Mouse (Mus musculus): ENCODE results near the gene Trim28.

The Trim28 gene

DNA sequence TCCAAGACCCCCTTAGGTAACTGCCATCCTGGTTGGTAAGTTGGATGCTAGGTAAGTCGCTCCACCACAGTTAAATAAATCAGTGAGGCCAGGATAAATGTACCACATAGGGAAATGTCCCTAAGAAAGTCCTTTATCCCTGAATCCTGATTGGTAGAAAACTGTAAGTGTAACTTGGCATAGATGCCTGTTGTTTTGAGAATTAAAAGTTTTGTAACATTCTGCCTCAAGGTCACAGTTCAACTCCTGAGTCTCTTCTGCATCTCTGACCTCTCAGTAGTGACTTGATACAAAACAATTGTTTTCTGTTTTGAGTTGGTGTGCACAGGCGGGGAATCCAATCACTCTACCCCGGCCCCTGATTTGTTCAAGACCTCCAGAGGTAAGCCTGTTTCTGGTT, at the start of gene Trim28:
Gene Trim28 (plus strand): TSS at position 264 of the 400 bp plus-strand sequence.
- DNase-seq (ENCODE audit: low spot score), result no peak

DNA sequence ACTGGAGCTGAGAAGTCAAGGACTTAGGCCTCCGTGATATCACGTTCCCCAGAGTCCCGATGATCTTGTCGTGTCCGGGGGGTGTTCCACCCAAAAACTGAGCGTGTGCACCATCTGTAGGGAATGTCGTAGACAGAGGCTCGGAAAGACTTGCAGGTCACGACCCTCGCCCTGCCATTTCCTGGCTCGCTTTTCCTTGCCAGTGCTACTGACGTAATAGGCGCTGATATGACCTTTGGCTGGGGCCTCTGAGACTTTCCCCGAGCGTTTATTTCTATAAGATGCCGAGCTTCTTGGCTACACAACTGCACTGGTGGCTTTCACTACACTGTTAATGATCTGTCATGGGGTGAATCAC, 49.1 kb upstream of the Trim28 start:
- no peak for DNase-seq (ENCODE audit: low spot score)

DNA sequence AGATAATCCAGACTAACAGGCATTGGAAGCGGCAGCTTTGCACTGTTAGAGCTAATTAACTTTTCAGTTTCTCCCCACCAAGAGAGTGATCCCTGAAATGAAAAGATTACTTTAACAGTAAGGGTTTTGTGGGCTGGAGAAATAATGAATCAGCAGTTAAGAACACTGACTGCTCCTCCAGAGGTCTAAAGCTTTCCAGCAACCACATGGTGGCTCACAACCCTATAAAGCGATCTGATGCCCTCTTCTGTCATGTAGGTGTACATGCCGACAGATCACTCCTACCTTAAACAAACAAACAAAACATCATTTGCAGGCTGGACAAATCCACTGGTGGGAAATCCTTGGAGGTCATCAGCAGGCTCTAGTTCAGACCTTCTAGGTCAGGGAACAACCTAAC, 44.0 kb upstream of the Trim28 start:
- no peak for DNase-seq (ENCODE audit: low spot score)

DNA sequence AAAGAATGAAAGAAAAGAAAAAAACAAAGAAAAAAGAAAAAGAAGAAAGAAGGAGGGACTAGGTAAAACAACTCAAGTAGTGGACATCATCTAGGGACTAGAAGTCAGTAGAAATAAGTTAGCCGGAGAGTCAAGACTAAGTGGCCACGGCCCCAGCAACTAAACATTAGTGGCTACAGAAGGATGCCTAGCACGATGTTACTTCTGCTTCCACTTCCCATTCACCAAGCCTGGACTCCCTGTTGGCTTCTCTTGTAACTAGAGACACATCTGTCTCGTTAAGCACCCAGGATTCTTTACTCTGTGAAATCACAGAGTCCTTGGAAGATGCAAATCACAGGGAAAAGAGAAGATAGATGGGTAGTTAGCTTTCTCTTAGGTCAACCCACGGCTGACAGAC, 41.4 kb upstream of the Trim28 start:
- no peak for DNase-seq (ENCODE audit: low spot score)

DNA sequence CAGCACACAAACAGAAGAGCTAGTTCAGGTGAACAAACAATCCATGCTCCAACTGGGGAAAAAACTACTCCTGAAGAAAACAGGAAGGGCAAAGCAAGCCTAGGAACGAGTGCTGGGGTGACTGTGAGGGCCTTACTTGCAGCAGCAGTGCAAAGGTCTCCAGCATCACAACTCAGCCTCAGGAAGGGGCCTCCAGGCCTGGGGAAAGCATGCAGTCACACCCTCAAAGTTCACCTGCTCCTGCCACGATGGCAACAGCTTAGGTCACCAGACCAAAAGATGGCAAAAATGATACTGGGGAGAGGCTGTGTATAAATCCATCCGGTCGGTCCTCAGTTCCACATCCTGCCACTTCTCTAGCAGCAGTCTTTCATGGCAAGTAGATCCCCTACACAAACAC, 40.0 kb upstream of the Trim28 start:
- no peak for DNase-seq (ENCODE audit: low spot score)

DNA sequence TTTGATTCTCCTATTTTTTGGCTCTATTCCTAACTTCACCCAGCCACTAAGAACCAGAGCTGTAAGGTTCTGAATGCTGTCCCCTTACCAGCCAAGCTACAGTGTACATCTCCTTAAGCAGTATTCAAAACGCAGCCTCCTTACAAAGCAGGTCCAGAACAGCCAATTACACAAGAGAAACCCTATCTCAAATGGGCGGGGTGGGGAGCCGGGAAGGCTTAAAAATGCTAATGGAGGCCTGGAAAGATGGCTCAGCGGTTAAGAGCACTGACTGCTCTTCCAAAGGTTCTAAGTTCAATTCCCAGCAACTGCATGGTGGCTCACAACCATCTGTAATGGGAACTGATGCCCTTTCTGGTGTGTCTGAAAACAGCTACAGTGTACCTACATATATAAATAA, 39.2 kb upstream of the Trim28 start:
- DNase-seq (ENCODE audit: low spot score), result no peak

DNA sequence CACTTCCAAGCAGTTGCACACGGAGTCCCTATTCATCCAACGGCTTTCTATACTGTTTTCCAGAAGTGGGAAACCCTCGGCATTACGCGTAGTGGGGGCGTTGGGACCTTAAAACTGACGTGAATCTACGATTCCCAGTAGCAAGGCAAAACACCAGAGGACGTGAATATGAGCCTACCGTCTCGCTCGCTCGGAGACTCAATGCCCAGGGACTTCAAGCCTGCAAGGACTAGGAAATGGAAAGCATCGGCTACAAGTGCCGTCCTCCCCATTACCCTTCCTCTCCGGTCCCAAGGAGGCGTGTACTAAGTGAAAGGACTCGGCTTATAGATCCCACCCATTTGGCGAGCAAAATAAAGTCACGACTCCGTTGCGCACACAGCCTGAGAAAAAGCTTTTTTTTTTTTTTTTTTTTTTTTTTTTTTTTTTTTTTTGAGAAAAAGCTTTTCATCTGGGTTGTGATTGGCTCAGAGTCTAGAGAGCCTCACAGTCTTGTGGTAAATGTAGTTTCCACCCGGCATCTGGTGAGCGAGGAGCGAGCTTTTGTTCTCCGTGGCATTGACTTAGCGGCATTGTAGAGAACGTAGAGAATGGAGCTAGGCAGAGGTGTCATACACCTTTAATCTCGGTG, 37.3 kb upstream of the Trim28 start:
- peak; percentile 82 for DNase-seq (ENCODE audit: low spot score)

DNA sequence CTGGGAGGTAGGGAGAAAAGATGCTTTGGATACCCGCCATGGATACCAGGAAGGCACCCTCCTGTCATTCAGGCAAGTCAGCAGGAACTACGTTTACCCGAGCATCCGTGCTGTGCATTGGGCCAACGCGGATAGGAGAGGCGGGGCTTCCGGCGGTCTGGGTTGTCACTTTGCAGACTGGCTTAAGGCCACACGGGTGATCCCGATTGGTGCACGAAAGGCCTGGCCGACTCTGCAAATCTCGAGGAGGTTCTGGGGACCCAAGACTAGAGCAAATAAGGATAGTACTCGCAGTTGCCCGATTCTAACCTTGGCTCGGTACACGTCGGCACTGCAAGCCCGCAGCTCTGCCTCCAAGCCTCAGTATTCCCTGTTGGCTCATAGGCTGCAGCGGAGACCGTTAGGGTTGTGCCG, 33.2 kb upstream of the Trim28 start, which contains the start of gene Zfp324:
Gene Zfp324 (plus strand): TSS at position 161 of the 414 bp plus-strand sequence.
- DNase-seq (ENCODE audit: low spot score), result peak; percentile 85

DNA sequence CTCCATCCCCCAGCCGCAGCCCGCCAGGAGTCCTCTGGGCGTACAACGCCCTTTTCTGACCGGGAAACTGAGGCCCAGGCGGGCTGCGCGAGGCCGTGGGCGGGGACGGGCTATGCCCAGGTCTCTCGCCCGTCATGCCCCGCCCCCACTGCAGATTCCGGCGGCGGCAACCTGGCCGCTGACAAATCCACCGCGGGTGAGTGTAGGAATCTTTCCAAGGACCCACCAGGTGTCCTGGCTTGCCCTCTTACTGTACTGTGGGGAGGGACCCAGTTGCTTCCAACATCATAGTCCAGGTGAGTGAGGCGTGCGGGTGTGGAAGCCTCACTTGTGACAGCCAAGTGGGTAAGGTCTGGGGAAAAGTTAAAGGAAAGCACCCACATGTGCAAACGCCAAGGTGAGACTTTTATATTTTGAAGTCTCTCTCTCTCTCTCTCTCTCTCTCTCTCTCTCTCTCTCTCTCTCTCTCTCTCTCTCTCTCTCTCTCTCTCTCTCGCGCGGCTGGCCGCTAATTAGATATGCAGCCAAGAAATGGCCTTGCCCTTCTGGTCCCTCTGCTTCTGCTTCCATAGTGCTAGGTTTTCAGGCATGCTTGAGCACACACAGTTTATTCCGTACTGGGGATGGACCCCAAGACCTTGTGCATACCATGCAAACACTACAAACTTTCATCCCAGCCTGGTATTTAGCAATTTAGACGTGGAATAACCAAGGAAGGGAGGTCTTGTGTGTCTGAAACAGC, 32.6 kb upstream of the Trim28 start:
- DNase-seq (ENCODE audit: low spot score), result peak; percentile 52

DNA sequence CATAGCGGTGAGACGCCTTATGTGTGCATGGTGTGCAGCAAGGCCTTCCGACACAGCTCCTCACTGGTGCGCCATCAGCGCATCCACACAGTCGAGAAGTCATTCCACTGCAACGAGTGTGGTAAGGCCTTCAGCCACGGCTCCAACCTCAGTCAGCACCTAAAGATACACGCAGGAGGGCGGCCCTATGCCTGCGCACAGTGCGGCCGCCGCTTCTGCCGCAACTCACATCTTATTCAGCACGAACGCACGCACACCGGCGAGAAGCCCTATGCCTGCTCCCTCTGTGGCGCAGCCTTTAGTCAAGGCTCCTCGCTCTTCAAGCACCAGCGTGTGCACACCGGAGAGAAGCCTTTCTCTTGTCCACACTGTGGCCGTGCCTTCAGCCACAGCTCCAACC, 28.0 kb upstream of the Trim28 start:
- no peak for DNase-seq (ENCODE audit: low spot score)

DNA sequence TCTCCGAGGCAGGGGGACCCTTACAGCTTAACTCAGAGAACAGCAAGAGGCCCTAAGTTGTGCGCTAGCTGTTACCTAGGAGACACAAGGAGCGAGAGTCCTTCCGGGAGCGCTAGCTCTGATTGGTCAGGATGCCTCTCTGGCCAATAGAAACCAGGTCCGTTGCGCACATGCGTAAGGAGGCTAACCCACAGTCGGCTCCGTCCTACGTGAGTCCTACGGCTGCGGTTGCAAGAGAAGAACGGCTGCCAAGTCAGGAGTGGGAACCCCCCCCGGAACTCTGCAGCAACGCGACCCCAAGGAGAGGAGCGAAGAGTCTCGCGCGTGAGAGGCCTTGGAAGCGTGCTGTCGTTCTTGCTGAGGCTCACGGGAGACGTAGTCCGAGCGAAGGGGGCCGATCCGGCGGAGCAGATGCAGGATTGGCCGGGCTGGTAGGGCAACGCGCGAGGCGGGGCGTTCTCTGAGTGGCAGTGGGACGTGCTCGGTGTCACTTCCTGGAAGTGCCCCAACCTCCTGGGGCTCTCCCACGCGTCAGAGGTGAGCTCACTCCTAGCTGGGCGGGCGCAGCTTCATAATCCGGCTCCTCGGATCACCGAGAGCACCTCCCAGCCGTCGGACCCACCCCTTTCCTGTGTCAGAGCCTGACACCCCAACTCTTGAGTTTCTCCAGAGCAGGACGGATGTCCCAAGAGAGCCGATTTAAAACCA, 21.1 kb upstream of the Trim28 start, which contains the start of gene Zfp446:
Gene Zfp446 (plus strand): TSS at position 167 of the 708 bp plus-strand sequence.
- DNase-seq (ENCODE audit: low spot score), result peak; percentile 99

DNA sequence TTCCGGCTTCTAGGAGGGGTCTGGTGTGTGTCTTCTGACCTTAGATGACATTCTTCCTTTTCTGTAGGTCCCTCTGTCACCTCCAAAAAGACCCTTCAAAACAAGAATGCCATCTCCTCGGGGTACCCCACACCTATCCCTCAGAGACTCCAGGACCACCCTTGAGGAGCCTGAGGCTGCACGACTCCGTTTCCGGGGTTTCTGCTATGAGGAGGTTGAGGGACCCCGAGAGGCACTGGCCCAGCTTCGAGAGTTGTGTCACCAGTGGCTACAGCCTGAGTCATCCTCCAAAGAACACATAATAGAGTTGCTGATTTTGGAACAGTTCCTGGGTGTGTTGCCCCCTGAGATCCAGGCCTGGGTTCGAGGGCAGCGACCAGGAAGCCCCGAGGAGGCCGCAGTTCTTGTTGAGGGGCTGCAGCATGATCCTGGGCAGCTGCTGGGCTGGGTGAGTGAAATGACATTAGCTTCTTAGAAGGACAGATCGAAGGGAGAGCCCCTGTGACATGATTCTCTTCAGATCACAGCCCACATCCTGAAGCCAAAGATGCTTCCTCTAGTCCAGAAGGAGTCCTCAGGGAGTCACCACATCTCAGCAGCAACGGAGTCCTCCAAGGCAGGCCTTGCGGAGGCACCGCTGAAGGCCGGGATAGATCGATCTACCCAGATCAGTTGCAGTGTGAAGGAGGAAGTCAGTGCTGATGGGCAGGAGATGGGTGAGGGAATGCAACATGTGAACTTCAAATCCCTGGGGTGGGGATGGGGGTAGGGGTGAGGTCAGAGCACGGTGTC, 19.8 kb upstream of the Trim28 start:
- DNase-seq (ENCODE audit: low spot score), result no peak

DNA sequence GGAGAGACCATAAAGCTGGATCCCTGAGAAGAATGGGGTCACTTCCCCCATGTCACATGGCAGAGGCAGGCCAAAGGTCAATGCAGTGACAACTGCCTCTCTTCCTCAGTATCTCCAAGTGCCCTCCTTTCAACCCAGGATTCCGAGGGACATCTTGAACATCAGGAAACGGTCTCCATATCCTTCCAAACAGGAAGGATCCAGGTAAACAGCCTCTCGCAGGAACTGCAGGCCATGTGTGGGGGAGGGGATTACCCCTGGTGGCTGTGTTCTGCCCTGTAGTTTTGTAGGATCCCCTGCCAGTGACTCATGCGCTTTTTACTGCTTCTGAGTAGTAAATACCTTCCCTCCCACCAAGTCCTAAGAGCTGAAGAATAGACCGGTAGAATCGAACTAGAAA, 19.1 kb upstream of the Trim28 start:
- no peak for DNase-seq (ENCODE audit: low spot score)

DNA sequence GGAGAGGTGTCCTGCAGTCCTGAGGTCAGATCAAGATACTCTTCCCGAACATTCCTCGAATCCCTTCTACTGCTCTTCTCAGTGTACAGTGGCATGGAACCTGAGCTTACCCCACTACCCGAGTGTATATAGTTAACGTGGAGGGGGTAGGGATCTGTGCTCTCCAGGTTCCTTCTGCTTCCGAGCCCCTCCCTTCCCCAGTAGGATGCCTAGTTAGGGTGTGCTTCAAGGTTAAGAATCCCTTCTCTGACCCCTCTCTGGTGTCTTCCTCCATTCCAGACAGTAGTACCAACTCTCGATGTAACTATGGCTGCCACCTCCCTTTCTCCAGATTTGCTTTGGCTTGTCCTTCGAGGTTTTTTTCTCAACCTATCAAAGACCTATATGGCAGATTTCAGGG, 18.6 kb upstream of the Trim28 start:
- no peak for DNase-seq (ENCODE audit: low spot score)

DNA sequence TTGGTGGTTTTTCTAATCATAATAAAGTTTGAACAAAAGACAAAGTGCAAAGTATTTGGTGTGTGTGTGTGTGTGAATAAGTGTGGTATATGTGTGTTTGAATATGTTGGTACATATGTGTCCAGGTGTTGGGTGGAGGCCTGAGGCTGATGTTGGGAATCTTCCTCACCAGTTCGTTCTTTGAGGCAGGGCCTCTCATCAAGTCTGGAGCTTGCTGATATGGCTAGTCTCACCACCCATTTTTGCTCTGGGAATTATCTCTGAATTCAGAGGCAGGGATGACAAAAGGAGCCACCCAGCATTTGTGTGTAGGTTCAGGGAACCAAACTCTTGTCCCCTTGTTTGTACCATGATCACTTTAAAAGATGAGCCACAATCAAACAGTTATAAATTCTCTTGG, 13.2 kb upstream of the Trim28 start:
- DNase-seq (ENCODE audit: low spot score), result no peak

DNA sequence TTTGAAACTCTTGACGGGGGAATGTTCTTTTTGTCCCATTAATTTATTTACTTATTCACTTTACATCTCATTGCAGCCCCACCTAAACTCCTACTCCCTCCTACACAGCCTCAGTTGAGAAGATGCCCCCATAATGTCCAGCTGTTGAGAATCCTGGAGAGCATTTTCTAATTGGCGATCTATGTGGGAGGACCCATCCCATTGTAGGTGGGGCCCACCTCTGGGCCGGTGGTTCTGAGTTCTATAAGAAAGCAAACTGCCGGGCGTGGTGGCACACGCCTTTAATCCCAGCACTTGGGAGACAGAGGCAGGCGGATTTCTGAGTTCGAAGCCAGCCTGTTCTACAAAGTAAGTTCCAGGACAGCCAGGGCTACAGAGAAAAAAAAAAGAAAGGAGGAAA, 12.0 kb upstream of the Trim28 start:
- no peak for DNase-seq (ENCODE audit: low spot score)

DNA sequence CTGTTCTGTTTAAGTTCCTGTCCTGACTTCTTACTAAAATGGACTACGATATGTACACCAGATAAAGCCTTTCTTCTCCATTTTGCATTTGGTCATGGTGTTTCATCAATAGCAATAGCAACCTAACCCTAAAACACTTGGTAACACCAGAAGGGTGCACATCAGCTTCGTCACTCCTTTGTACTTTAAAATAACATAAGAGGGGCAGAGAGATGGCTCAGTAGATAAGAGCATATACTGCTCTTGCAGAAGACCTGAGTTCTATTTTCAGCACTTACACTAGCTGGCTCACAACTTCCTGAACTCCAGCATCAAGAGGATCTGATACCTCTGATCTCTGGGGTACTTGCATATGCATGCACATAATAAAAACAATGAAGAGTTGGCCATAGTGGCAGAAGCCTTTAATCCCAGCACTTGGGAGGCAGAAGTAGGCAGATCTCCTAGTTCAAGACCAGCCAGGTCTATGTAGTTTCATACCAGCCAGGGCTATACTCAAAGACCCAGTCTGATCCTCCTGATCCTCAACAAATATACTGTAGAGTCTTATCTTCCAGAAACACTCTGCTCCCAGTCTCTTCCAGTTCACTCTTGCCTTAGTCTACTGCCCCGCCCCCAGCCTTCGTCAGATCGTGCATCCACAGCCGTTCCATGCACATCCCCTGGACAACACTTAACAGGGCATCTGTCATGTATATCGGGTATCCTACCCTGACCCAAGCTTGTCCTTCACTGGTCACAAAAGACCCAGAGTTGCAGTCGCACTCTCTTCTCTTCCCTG, 11.3 kb upstream of the Trim28 start:
- DNase-seq (ENCODE audit: low spot score), result no peak

DNA sequence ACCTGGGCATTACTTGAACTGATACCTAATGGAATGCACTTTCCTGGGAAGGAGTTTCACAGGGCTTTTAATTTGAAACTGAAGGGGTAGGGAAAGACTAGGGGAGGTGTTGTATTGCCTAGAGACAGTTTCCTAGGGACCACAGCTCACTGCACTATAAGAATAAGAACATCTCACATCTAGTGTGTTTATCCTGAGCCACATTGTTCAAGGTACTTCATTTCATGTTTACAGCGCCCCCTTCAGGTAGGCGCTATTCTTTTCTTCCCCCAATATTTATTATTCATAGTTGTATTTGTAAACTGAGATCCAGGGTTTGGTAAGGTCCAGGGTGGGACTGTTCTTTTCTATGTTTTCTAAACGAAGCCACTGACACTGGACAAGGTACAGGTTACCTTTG, 6.7 kb upstream of the Trim28 start:
- DNase-seq (ENCODE audit: low spot score), result peak; percentile 63

DNA sequence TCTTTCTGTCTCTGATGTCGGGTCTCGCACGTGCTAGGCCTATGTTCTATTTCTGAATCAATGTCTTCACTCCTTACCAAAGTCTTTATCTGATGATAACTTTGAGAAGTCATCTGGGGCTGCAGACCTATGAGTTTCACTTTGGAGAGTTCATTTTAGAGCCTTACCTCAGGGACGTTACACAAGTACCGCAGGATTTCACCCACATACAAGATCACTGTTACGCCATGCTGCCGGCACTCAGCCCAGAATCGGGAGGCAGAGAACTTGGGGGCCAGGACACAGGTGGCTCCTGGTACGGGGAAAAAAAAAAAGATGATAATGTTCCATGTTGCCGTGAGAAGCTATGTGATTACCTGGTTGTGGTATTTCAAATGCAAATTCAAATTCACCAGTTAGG, 5.8 kb upstream of the Trim28 start:
- DNase-seq (ENCODE audit: low spot score), result no peak

DNA sequence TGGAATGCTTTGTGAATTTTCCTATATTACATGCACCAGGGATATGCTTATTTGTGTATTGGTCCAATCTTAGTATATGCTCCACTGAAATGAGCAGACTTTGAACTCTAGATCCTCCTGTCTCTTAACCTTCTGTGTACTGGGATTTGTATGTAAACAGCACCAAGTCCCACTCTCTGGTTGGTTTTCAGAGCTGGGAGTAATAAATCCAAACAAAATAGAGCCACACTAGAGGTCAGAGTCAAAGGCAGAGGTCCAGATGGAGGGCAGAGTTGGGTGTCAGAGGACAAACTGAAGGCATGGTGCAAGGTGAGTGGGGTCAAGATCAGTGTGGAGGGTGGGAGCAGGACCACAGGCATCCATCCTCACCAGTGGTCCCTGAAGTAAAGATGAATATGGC, 3.1 kb upstream of the Trim28 start:
- DNase-seq (ENCODE audit: low spot score), result no peak

DNA sequence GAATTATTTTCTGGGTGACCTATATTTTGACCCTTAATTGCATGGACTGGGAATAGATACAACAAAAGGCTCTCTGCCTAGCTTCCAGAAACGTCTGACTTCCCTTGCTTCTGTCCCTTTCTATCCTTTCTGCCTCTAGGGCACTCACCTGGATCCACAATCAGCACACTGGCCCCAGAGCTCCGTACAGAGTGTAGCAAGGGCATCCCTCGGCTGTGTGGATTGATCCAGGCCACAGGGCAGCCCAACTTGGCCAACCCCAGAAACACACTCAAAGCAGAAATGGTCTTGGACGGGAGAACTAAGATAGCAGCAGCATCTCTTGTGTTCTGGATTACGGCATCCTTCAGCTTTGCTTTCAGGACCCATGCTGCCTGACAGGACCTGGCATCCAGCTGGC, 1.7 kb upstream of the Trim28 start:
- DNase-seq (ENCODE audit: low spot score), result no peak

DNA sequence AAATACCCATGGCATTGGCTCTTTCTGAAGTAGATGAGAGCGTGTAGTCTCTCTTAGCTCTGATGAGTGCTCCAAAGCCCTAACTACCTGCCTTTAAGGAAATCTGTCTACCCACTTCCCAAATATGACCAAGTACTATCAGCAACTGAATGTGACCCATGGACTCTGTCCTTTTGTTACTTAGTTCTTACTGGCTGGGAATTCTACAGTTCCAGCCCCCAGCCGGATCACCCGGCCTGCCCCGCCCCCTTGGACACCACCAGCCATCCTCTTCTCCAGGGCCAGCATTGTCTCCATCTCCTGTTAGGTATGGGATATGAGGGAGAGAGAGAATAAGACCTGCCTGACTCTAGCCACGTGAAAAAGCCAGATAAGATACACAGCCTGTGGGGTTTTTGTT, 861 bp upstream of the Trim28 start, which contains the start of gene Slc27a5:
Gene Slc27a5 (minus strand): TSS at position 140 of the 400 bp plus-strand sequence.
- no peak for DNase-seq (ENCODE audit: low spot score)
